Mouse (Mus musculus) embryo, embryonic 9.5 days (tissue): ENCODE results near the gene Aplp1.

ENCODE experiments used
- DNase-seq: peaks from one replicate; pipeline ENCODE4 v3.0.0-alpha.2; 2017; ENCODE audit errors: extremely low spot score

The Aplp1 gene

GRCm38 (mm10) chr7:30411023-30411422, 34.3 kb downstream of the Aplp1 start:
- DNase-seq: no peak

- no peak for DNase-seq
Observed at GRCm38 (mm10) chr7:30409789-30410188, 35.5 kb downstream of the Aplp1 start.

DNA sequence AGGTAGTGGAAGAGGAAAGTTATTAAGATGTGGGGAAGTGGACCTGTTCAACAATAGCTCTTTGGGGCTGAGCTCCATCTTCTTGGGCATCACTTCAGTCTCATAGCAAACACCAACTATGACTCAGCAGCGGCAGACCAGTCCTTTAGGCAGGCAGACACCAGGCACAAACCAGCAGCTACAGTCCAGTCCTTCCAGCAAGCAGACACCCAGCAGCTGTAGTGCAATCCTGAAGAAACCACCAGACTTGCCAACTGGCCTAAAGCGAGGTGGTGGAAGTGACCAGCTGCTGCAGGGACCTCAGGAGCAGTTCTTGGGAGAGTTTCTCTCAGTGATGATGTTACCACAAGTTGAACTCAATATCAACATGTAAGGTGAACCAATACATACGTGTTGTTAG, 36.7 kb downstream of the Aplp1 start:
- no peak for DNase-seq

GRCm38 (mm10) chr7:30402343-30402742, 43.0 kb downstream of the Aplp1 start:
- no peak for DNase-seq

GRCm38 (mm10) chr7:30399671-30400070, 45.7 kb downstream of the Aplp1 start:
- no peak for DNase-seq

GRCm38 (mm10) chr7:30394871-30395270, 50.5 kb downstream of the Aplp1 start:
- no peak for DNase-seq

DNA sequence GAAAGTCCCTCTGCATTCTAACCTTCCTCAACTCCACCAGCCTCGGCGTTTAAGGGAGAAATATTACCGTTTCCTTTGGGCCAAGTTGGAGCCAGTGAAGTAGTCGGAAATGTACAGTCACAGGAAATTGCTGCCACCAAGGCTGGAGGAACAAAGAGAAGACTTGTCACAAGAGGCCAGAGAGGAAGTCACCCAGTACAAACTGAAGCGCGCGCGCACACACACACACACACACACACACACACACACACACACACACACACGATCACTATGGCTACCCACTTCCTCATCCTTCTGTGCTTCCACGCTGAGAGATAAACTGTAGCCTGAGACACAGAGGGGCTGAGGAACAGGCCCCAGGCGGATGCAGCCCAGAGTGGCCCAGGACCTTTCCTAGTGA, 51.0 kb downstream of the Aplp1 start:
- peak; percentile 20 for DNase-seq

DNA sequence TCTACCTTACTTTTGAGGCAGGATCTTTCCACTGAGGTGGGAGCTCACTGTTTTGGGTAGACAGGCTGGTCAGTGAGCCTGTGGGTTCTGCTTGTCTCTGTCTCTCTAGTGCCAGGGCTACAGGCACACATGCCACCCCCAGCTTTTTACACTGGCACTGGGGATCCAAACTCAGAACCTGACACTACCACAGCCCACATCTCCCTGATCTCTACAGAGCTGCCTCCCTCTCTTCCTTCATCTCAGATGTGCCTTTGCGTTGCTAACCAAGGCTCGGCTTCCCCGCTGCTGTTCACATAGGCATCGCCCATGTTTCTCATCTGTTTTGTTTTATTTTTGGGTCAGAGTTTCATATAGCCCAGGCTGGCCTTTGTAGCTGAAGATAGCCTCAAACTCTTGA, 51.7 kb downstream of the Aplp1 start:
- no peak for DNase-seq

GRCm38 (mm10) chr7:30392746-30393520, 52.4 kb downstream of the Aplp1 start:
- no peak for DNase-seq
